Mouse (Mus musculus): ENCODE results near the gene Ap1m2. TPM values are rescaled to one million over a fixed set of nuclear protein-coding genes. Genes with fewer than 3 reads are reported as not detected.

Ap1m2 gene
- 0.10 and 0.13 TPM in 2 replicates for polyA plus RNA-seq (2012)

GRCm38 (mm10) chr9:21312134-21312533 is at the start of gene Ap1m2:
Ap1m2 (minus strand) TSS chr9:21312337.

GRCm38 (mm10) chr9:21320619-21321512 is 8.7 kb upstream of the Ap1m2 start, which contains the start of gene Slc44a2:
Slc44a2 (plus strand) TSS chr9:21320698.

GRCm38 (mm10) chr9:21291022-21291787 is 20.9 kb downstream of the Ap1m2 start, which contains the start of gene Cdkn2d:
Cdkn2d (minus strand) TSS chr9:21291407.

GRCm38 (mm10) chr9:21287571-21288402 is 24.4 kb downstream of the Ap1m2 start, which contains the start of gene Kri1:
Kri1 (minus strand) TSS chr9:21287969.

GRCm38 (mm10) chr9:21265000-21265561 is 47.1 kb downstream of the Ap1m2 start, which contains the start of gene Atg4d:
Atg4d (plus strand) TSS chr9:21265293.

GRCm38 (mm10) chr9:21248326-21248725 is 63.8 kb downstream of the Ap1m2 start, which contains the start of gene S1pr5:
S1pr5 (minus strand) TSS chr9:21248443.

Other genes starting within 250 kb of the Ap1m2 start
- gene Zglp1, start 245.2 kb downstream of the Ap1m2 start, polyA plus RNA-seq (2012) = 3.1 and 7.5 TPM in 2 replicates
- gene Gm49373, start 239.2 kb downstream of the Ap1m2 start, polyA plus RNA-seq (2012) = 1.6 and 2.0 TPM in 2 replicates
- gene Fdx1l, start 238.7 kb downstream of the Ap1m2 start, polyA plus RNA-seq (2012) = 26.8 and 32.5 TPM in 2 replicates
- 283 and 327 TPM in 2 replicates for gene Gm38431, start 220.3 kb downstream of the Ap1m2 start, polyA plus RNA-seq (2012)
- gene Raver1, start 220.3 kb downstream of the Ap1m2 start, polyA plus RNA-seq (2012) = 94.4 and 110 TPM in 2 replicates
- gene Tyk2, start 181.1 kb downstream of the Ap1m2 start, polyA plus RNA-seq (2012) = 36.6 and 36.8 TPM in 2 replicates
- gene Cdc37, start 162.4 kb downstream of the Ap1m2 start, polyA plus RNA-seq (2012) = 317 and 381 TPM in 2 replicates
- gene Pde4a, start 146.6 kb downstream of the Ap1m2 start, polyA plus RNA-seq (2012) = 15.4 and 17.1 TPM in 2 replicates
- 66.5 and 66.9 TPM in 2 replicates for gene Keap1, start 73.0 kb downstream of the Ap1m2 start, polyA plus RNA-seq (2012)
- 0.24 and 0.41 TPM in 2 replicates for gene S1pr5, start 63.9 kb downstream of the Ap1m2 start, polyA plus RNA-seq (2012)
- 21.4 and 22.7 TPM in 2 replicates for gene Atg4d, start 47.0 kb downstream of the Ap1m2 start, polyA plus RNA-seq (2012)
- gene Kri1, start 24.4 kb downstream of the Ap1m2 start, polyA plus RNA-seq (2012) = 58.2 and 90.2 TPM in 2 replicates
- gene Cdkn2d, start 20.9 kb downstream of the Ap1m2 start, polyA plus RNA-seq (2012) = 45.6 and 52.9 TPM in 2 replicates
- gene Slc44a2, start 8.4 kb upstream of the Ap1m2 start, polyA plus RNA-seq (2012) = 121 and 136 TPM in 2 replicates
- gene Ilf3, start 55.5 kb upstream of the Ap1m2 start, polyA plus RNA-seq (2012) = 145 and 195 TPM in 2 replicates
- gene Qtrt1, start 99.5 kb upstream of the Ap1m2 start, polyA plus RNA-seq (2012) = 51.4 and 64.1 TPM in 2 replicates
- gene Dnm2, start 112.6 kb upstream of the Ap1m2 start, polyA plus RNA-seq (2012) = 450 and 507 TPM in 2 replicates
- 10.9 and 14.0 TPM in 2 replicates for gene Tmed1, start 197.9 kb upstream of the Ap1m2 start, polyA plus RNA-seq (2012)
- 15.6 and 49.8 TPM in 2 replicates for gene AB124611, start 213.8 kb upstream of the Ap1m2 start, polyA plus RNA-seq (2012)
- 143 TPM in 2 replicates for gene Carm1, start 234.6 kb upstream of the Ap1m2 start, polyA plus RNA-seq (2012)

Data from megakaryocyte-erythroid progenitor cell, adult 5 weeks (primary cell).